Mouse (Mus musculus): ENCODE data around the gene 4930550C14Rik. TPM values are rescaled to one million over a fixed set of nuclear protein-coding genes. Genes with fewer than 3 reads are reported as not detected.

4930550C14Rik gene
- total and polyA plus RNA-seq, 2 experiments from 2014 or later, result 0.26 to 0.59 TPM

DNA sequence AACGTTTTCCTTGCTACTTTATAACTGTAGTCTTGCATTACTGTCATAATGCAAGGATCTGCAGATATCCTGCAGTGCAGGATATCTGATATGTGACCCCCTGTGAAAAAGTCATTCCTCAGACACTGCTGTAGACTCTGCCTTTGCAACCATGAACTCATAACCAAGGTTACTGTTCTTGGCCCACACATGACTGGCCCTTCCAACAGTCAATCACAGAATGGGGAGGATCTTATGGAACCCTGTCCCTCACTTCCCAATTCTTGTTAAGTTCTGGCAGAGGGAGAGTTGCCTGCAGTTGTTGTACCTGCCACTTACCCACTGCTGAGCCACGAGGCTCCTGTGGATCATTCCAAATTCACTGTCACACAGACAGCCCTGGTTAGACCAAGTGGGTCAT is 14.7 kb upstream of the 4930550C14Rik start:
- DNase-seq (ENCODE audit: low spot score) (no peak), ATAC-seq (no peak)
- H3K4me1 ChIP-seq (ENCODE audit: insufficient read depth, low read length), result no peaks in the 10 kb centered on the region
- no peak overlapping the region for H3K4me3 ChIP-seq (ENCODE audit: low read length)
- no peak overlapping the region for H3K27ac ChIP-seq
- no peak for TF ChIP-seq CTCF (IDR thresholded peaks at IDR 0.05; ENCODE audit: low read depth)
- no peaks in the 10 kb centered on the region for H3K9me3 ChIP-seq (ENCODE audit: low read length)
- no peak overlapping the region for H3K4me2 ChIP-seq (ENCODE audit: low read depth, low read length)
- 68% methylated on average over 2 of the region's 2 CpGs for WGBS
- no peaks in the 10 kb centered on the region for H3K36me3 ChIP-seq (ENCODE audit: insufficient read depth, low read length)
- H3K9ac ChIP-seq (replicated peaks; ENCODE audit: low read length), result no peak overlapping the region
- no peaks in the 10 kb centered on the region for H3K27me3 ChIP-seq (ENCODE audit: insufficient read depth, low read length)

DNA sequence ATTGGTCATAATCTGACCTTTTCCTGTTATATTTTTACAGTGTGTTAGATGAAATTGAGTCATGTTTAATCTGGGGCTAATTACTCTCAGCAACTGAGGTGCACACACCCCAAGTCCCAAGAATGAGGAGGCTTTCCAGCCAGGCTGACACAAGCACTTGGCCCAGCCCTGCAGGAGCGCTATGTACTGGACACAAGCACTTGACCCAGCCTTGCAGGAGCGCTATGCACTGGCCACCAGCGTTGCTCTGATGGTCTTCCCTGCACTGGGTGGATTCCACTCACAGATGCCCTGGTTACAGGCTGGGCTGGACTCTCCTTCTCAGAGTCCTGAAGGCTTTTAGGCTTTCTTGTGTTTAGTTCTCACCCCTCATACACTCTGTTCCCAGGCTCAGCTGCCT is 13.0 kb upstream of the 4930550C14Rik start:
- H3K4me2 ChIP-seq (ENCODE audit: low read depth, low read length), result no peak overlapping the region
- ATAC-seq (no peak), DNase-seq (ENCODE audit: low spot score) (no peak)
- H3K9ac ChIP-seq (replicated peaks; ENCODE audit: low read length), result no peak overlapping the region
- no peaks in the 10 kb centered on the region for H3K27me3 ChIP-seq (ENCODE audit: insufficient read depth, low read length)
- TF ChIP-seq CTCF (IDR thresholded peaks at IDR 0.05; ENCODE audit: low read depth), result no peak
- H3K9me3 ChIP-seq (ENCODE audit: low read length), result no peaks in the 10 kb centered on the region
- H3K27ac ChIP-seq, result no peak overlapping the region
- H3K36me3 ChIP-seq (ENCODE audit: insufficient read depth, low read length), result no peaks in the 10 kb centered on the region
- H3K4me1 ChIP-seq (ENCODE audit: insufficient read depth, low read length), result no peaks in the 10 kb centered on the region
- H3K4me3 ChIP-seq (ENCODE audit: low read length), result no peak overlapping the region
- 69% methylated on average over 3 of the region's 3 CpGs for WGBS

DNA sequence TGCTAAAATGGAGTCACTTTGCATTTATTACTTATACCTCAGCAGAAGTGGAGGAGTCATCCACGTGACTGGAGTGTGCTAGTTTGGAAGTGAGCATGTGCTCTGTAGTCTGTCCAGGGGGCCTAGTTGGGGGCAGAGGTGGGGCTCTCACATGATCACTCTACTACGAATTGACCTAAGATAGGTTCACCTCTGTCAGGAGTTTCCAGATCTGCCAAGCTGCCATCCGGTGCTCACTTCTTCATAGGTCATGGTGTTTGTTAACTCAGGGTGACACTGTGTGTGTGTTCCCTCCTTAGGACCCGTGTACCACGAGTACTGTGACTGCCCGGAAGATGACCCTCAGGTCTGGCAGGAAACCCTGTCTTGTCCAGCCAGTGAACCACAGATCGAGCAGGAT is 12.0 kb upstream of the 4930550C14Rik start:
- Histone ChIP-seq H3K4me3 (ENCODE audit: low read length) (no peak overlapping the region), H3K36me3 (ENCODE audit: insufficient read depth, low read length) (no peaks in the 10 kb centered on the region), H3K4me2 (ENCODE audit: low read depth, low read length) (no peak overlapping the region), H3K27me3 (ENCODE audit: insufficient read depth, low read length) (no peaks in the 10 kb centered on the region), H3K27ac (no peak overlapping the region), H3K4me1 (ENCODE audit: insufficient read depth, low read length) (no peaks in the 10 kb centered on the region), H3K9me3 (ENCODE audit: low read length) (no peaks in the 10 kb centered on the region), H3K9ac (replicated peaks; ENCODE audit: low read length) (no peak overlapping the region)
- DNase-seq (ENCODE audit: low spot score) (no peak), ATAC-seq (no peak)
- TF ChIP-seq CTCF (IDR thresholded peaks at IDR 0.05; ENCODE audit: low read depth), result no peak
- 83% methylated on average over 7 of the region's 7 CpGs for WGBS

DNA sequence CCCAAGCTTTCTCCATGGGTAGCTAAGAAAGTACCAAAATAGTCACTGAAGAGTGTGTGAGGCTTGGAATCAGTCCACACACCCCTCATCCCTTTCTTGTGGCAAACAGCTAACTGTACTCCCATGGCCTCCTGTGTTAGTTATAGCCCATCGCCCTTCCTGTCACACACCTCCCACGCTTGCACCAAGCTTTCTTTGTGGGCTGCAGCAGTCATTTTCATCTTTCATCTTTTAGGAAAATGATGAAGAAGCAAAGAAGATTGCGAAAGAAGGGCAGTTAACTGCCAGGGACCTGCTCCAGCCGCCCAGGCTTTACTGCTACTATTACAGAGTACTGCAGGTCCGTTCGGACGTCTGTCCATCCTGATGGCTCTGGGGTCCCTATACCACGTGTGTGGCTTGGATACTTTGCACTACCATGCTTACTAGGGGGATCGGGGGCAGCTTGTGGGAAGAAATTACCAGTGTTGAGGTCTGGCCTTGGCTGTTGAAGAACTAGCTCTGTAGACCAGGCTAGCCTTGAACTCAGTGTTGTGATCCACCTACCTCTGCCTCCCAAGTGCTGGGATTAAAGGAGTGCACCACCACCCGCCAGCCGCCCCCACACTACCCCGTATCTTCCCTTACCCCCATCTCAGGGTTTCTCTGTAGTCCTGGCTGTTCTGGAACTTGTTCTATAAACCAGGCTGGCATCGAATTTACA is 4.3 kb upstream of the 4930550C14Rik start:
- H3K4me3 ChIP-seq (ENCODE audit: low read length), result no peak overlapping the region
- H3K4me2 ChIP-seq (ENCODE audit: low read depth, low read length), result no peak overlapping the region
- ATAC-seq (no peak), DNase-seq (ENCODE audit: low spot score) (no peak)
- H3K9ac ChIP-seq (replicated peaks; ENCODE audit: low read length), result no peak overlapping the region
- no peak for TF ChIP-seq CTCF (IDR thresholded peaks at IDR 0.05; ENCODE audit: low read depth)
- H3K27ac ChIP-seq, result no peak overlapping the region
- no peaks in the 10 kb centered on the region for H3K9me3 ChIP-seq (ENCODE audit: low read length)
- 0 out of 2 replicates have a peak, but pooled peaks cover 5% of the 10 kb centered on the region for H3K4me1 ChIP-seq (ENCODE audit: insufficient read depth, low read length)
- 88% methylated on average over 13 of the region's 13 CpGs for WGBS
- H3K27me3 ChIP-seq (ENCODE audit: insufficient read depth, low read length), result no peaks in the 10 kb centered on the region
- no peaks in the 10 kb centered on the region for H3K36me3 ChIP-seq (ENCODE audit: insufficient read depth, low read length)

DNA sequence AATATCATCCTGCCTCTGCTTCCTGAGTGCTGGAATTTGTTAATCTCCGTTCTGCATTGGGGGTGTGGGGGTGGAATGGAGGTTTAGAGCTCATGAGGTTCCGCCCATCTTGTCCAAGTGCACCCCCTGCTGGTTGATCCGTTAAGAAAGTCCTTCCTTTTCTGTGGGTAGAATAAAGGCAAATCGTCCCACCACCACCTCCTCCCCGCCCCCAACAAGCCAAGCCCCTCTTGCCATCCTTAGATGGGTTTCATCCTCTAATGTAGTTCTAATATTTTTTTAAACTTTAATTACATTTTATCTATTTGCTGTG is 3.8 kb upstream of the 4930550C14Rik start:
- ATAC-seq, result no peak
- Histone ChIP-seq H3K27ac (no peak overlapping the region), H3K9ac (replicated peaks; ENCODE audit: low read length) (no peak overlapping the region), H3K4me1 (ENCODE audit: insufficient read depth, low read length) (0 out of 2 replicates have a peak, but pooled peaks cover 5% of the 10 kb centered on the region), H3K4me2 (ENCODE audit: low read depth, low read length) (no peak overlapping the region), H3K36me3 (ENCODE audit: insufficient read depth, low read length) (no peaks in the 10 kb centered on the region), H3K27me3 (ENCODE audit: insufficient read depth, low read length) (no peaks in the 10 kb centered on the region), H3K9me3 (ENCODE audit: low read length) (no peaks in the 10 kb centered on the region), H3K4me3 (ENCODE audit: low read length) (no peak overlapping the region)
- TF ChIP-seq CTCF (IDR thresholded peaks at IDR 0.05; ENCODE audit: low read depth), result peak; percentile 63
- DNase-seq (ENCODE audit: low spot score), result peak; percentile 64
- WGBS, result 9% methylated on average over 5 of the region's 5 CpGs

DNA sequence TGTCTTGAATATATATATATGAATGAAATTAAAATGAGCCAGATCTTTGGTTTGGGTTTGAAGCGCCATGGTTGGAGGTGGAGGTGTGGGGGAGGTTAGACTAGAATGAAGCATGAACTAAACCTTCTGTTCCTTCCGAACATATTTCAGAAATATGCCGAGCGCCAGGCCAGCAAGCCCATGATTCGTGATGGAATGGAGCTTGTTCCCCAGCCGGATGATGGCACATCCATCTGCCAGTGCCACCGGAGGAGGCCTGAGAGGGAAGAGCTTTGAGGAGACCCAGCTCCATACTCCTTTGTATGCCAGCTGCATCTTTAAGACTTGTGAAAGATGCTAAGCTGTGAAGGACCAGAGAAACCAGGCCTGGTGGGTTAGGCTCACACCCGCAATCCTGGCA is 2.6 kb upstream of the 4930550C14Rik start:
- H3K9me3 ChIP-seq (ENCODE audit: low read length), result no peaks in the 10 kb centered on the region
- no peak overlapping the region for H3K4me3 ChIP-seq (ENCODE audit: low read length)
- no peak overlapping the region for H3K4me2 ChIP-seq (ENCODE audit: low read depth, low read length)
- ATAC-seq (no peak), DNase-seq (ENCODE audit: low spot score) (no peak)
- 95% methylated on average over 8 of the region's 8 CpGs for WGBS
- H3K27me3 ChIP-seq (ENCODE audit: insufficient read depth, low read length), result no peaks in the 10 kb centered on the region
- H3K9ac ChIP-seq (replicated peaks; ENCODE audit: low read length), result no peak overlapping the region
- H3K4me1 ChIP-seq (ENCODE audit: insufficient read depth, low read length), result 0 out of 2 replicates have a peak, but pooled peaks cover 5% of the 10 kb centered on the region
- no peak for TF ChIP-seq CTCF (IDR thresholded peaks at IDR 0.05; ENCODE audit: low read depth)
- no peaks in the 10 kb centered on the region for H3K36me3 ChIP-seq (ENCODE audit: insufficient read depth, low read length)
- H3K27ac ChIP-seq, result no peak overlapping the region

DNA sequence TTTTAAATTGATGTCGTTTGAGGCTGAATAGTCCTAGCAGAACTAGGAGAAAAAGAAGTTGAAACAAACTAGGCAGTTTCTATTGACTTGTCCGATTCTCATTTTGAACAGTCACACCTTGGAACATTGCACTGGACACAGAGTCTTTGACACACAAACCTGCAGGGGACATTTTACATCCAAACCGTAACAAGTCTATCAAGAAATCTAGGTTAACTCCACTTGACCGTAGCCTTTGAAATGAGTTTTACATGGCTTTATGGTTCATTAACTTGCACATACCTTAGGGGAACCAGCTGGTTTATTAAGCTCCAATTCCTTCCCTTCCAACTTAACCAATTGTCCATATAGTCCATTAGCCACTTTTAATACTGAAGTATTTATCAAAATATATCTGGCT is 1.4 kb upstream of the 4930550C14Rik start:
- H3K9me3 ChIP-seq (ENCODE audit: low read length), result no peaks in the 10 kb centered on the region
- no peak overlapping the region for H3K4me2 ChIP-seq (ENCODE audit: low read depth, low read length)
- H3K36me3 ChIP-seq (ENCODE audit: insufficient read depth, low read length), result no peaks in the 10 kb centered on the region
- WGBS, result 79% methylated on average over 4 of the region's 4 CpGs
- peaks cover 5% of the 10 kb centered on the region; the same call in 1 of the 2 replicates for H3K4me1 ChIP-seq (ENCODE audit: insufficient read depth, low read length)
- DNase-seq (ENCODE audit: low spot score), result no peak
- H3K27ac ChIP-seq, result no peak overlapping the region
- H3K4me3 ChIP-seq (ENCODE audit: low read length), result no peak overlapping the region
- H3K9ac ChIP-seq (replicated peaks; ENCODE audit: low read length), result no peak overlapping the region
- H3K27me3 ChIP-seq (ENCODE audit: insufficient read depth, low read length), result no peaks in the 10 kb centered on the region
- ATAC-seq, result no peak
- no peak for TF ChIP-seq CTCF (IDR thresholded peaks at IDR 0.05; ENCODE audit: low read depth)
